Mouse (Mus musculus) liver, embryonic 12.5 days (tissue): ENCODE results near the gene Pck1. TPM values are rescaled to one million over a fixed set of nuclear protein-coding genes. Genes with fewer than 3 reads are reported as not detected.

Experiments
- ATAC-seq: fragments of 200-750 bp; cut with Nextera tagmentation; 2 replicates; pipeline ENCODE4 v1.8.0; 2017; ENCODE audit warnings: moderate number of reproducible peaks, mild to moderate bottlenecking, moderate library complexity
- H3K27ac ChIP-seq: fragments of 300-500 bp; sonication (generic); 2 replicates; pipeline ENCODE4 v1.5.1; 2016; ENCODE audit warnings: mild to moderate bottlenecking
- H3K27me3 ChIP-seq: fragments of 300-500 bp; sonication (generic); replicated peaks from 2 replicates; pipeline ENCODE4 v1.6.1; 2016; ENCODE audit warnings: mild to moderate bottlenecking, moderate library complexity
- H3K36me3 ChIP-seq: fragments of 300-500 bp; sonication (generic); 2 replicates; pipeline ENCODE4 v1.6.1; 2016; ENCODE audit warnings: mild to moderate bottlenecking, moderate library complexity
- H3K4me1 ChIP-seq: fragments of 300-500 bp; sonication (generic); 2 replicates; pipeline ENCODE4 v1.6.1; 2016
- H3K4me2 ChIP-seq: fragments of 300-500 bp; sonication (generic); 2 replicates; pipeline ENCODE4 v1.6.1; 2016; ENCODE audit warnings: mild to moderate bottlenecking, moderate library complexity
- H3K4me3 ChIP-seq: fragments of 300-500 bp; sonication (generic); 2 replicates; pipeline ENCODE4 v1.5.1; 2016; ENCODE audit warnings: mild to moderate bottlenecking, moderate library complexity
- H3K9ac ChIP-seq: fragments of 300-500 bp; sonication (generic); 2 replicates; pipeline ENCODE4 v1.6.1; 2016; ENCODE audit warnings: mild to moderate bottlenecking, moderate library complexity
- H3K9me3 ChIP-seq: fragments of 300-500 bp; sonication (generic); replicated peaks from 2 replicates; pipeline ENCODE4 v1.6.1; 2016; ENCODE audit warnings: mild to moderate bottlenecking, moderate library complexity
- WGBS: fragments of 180-500 bp; shearing (Covaris S2); methylation state at CpG from one replicate; pipeline ENCODE4 v1.1.7; 2016; ENCODE audit not compliant: insufficient replicate concordance; 5-methylcytosine and 5-hydroxymethylcytosine counted together
- polyA plus RNA-seq: library from polyadenylated mRNA; unstranded; fragments of >200 nt; fragmentation: Nextera tagmentation; extraction: Ambion mirVana; gene quantifications from 2 replicates; pipeline ENCODE4 v1.2.1, GENCODE M21; 2016

Gene Pck1
- polyA plus RNA-seq, 1 experiment from 2014 or later = 0.07 TPM

DNA sequence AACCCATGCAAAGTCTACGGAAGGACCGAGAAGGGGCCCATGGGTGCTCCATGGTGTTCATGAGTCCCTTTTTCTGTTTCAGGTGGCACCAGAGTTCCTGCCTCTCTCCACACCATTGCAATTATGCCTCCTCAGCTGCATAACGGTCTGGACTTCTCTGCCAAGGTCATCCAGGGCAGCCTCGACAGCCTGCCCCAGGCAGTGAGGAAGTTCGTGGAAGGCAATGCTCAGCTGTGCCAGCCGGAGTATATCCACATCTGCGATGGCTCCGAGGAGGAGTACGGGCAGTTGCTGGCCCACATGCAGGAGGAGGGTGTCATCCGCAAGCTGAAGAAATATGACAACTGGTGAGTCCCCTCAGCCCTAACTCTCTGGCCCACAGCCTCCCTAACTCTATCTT is 418 bp downstream of the Pck1 start:
- Histone ChIP-seq H3K27ac (no peak overlapping the region), H3K9ac (no peak overlapping the region), H3K36me3 (no peaks in the 10 kb centered on the region), H3K4me1 (no peaks in the 10 kb centered on the region), H3K4me2 (no peak overlapping the region), H3K4me3 (no peak overlapping the region), H3K9me3 (no peaks in the 10 kb centered on the region), H3K27me3 (peaks cover 4% of the 10 kb centered on the region; the same call in 1 of the 2 replicates)
- WGBS = 76% methylated on average over 10 of the region's 10 CpGs
- ATAC-seq = no peak

DNA sequence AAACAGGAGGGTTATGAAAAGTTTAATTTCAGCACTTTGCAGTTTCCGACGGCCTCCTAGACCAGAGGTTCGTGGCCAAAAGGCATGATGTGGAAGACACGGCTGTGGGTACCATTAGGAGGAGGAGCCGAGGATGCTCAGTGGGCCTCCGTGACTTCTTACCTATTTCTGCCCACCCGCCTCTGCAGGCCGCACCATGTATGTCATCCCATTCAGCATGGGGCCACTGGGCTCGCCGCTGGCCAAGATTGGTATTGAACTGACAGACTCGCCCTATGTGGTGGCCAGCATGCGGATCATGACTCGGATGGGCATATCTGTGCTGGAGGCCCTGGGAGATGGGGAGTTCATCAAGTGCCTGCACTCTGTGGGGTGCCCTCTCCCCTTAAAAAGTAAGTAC is 1.7 kb downstream of the Pck1 start:
- ATAC-seq = no peak
- WGBS = 82% methylated on average over 13 of the region's 13 CpGs

DNA sequence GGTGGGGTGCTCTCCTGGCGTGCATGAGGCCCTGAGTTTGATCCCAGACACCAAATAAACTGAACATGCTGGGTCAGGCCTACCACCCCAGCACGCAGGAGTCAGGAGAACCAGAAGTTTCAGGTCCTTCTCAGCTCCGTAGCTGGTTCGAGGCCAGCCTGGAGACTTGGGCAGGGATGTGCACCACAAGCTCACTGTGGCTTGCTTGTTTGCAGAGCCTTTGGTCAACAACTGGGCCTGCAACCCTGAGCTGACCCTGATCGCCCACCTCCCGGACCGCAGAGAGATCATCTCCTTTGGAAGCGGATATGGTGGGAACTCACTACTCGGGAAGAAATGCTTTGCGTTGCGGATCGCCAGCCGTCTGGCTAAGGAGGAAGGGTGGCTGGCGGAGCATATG is 2.1 kb downstream of the Pck1 start:
- no peak for ATAC-seq
- no peak overlapping the region for H3K4me3 ChIP-seq
- WGBS = 80% methylated on average over 14 of the region's 14 CpGs
- no peaks in the 10 kb centered on the region for H3K9me3 ChIP-seq
- no peak overlapping the region for H3K27ac ChIP-seq
- no peaks in the 10 kb centered on the region for H3K36me3 ChIP-seq
- no peak overlapping the region for H3K9ac ChIP-seq
- no peaks in the 10 kb centered on the region for H3K4me1 ChIP-seq
- H3K27me3 ChIP-seq = peaks cover 4% of the 10 kb centered on the region; the same call in 1 of the 2 replicates
- H3K4me2 ChIP-seq = no peak overlapping the region

More for the DNA sequence above, 1.7 kb downstream of the Pck1 start:
- H3K27ac ChIP-seq = no peak overlapping the region
- H3K4me1 ChIP-seq = no peaks in the 10 kb centered on the region
- no peak overlapping the region for H3K9ac ChIP-seq
- H3K9me3 ChIP-seq = no peaks in the 10 kb centered on the region
- no peak overlapping the region for H3K4me3 ChIP-seq
- no peaks in the 10 kb centered on the region for H3K36me3 ChIP-seq
- H3K27me3 ChIP-seq = peaks cover 4% of the 10 kb centered on the region; the same call in 1 of the 2 replicates
- no peak overlapping the region for H3K4me2 ChIP-seq

DNA sequence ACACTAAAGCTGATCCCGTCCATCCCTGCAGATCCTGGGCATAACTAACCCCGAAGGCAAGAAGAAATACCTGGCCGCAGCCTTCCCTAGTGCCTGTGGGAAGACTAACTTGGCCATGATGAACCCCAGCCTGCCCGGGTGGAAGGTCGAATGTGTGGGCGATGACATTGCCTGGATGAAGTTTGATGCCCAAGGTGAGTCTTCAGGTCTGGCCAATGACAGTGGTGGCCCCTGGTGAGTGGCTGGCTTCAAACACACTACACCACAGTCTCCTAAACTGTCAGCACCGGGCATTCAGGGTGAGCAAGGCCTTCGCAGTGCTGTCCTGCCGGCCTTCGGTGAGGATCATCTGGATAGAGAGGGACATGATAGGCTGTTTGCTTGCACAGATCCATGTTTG is 3.1 kb downstream of the Pck1 start:
- Histone ChIP-seq H3K27me3 (peaks cover 4% of the 10 kb centered on the region; the same call in 1 of the 2 replicates), H3K9ac (no peak overlapping the region), H3K27ac (no peak overlapping the region), H3K4me3 (no peak overlapping the region), H3K4me1 (no peaks in the 10 kb centered on the region), H3K4me2 (no peak overlapping the region), H3K9me3 (no peaks in the 10 kb centered on the region), H3K36me3 (no peaks in the 10 kb centered on the region)
- ATAC-seq = no peak
- 75% methylated on average over 10 of the region's 10 CpGs for WGBS

DNA sequence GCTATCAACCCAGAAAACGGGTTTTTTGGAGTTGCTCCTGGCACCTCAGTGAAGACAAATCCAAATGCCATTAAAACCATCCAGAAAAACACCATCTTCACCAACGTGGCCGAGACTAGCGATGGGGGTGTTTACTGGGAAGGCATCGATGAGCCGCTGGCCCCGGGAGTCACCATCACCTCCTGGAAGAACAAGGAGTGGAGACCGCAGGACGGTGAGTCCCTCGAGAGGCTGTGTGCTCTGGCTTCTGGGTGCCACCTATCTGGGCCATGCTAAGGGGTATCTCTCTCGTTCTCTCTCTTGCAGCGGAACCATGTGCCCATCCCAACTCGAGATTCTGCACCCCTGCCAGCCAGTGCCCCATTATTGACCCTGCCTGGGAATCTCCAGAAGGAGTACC is 4.1 kb downstream of the Pck1 start:
- Histone ChIP-seq H3K4me2 (no peak overlapping the region), H3K4me1 (no peaks in the 10 kb centered on the region), H3K27ac (no peak overlapping the region)

DNA sequence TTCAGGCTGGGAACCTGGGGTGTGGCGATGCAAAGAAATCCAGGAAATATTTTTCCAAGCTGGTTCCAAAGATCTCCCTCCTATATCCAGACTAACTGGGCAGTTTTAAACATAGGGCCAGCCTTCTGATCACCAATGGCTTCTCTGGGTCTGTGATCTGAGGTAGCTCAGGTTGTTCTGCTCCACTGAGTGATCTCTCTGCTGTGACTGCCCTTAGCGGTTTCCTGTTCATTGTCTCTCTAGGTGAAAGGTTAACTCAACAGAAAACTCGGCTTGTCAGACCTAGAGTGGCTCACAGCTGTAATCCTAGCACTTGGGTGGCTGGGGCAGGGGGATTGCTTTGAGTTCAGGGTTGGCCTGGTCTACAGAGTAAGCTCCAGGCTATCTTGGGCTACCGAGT is 4.5 kb downstream of the Pck1 start:
- no peak for ATAC-seq

More for the DNA sequence above, 4.1 kb downstream of the Pck1 start:
- WGBS = 72% methylated on average over 13 of the region's 13 CpGs
- Histone ChIP-seq H3K36me3 (no peaks in the 10 kb centered on the region), H3K4me3 (no peak overlapping the region), H3K9me3 (no peaks in the 10 kb centered on the region), H3K9ac (no peak overlapping the region), H3K27me3 (0 out of 2 replicates have a peak, but pooled peaks cover 8% of the 10 kb centered on the region)
- no peak for ATAC-seq

DNA sequence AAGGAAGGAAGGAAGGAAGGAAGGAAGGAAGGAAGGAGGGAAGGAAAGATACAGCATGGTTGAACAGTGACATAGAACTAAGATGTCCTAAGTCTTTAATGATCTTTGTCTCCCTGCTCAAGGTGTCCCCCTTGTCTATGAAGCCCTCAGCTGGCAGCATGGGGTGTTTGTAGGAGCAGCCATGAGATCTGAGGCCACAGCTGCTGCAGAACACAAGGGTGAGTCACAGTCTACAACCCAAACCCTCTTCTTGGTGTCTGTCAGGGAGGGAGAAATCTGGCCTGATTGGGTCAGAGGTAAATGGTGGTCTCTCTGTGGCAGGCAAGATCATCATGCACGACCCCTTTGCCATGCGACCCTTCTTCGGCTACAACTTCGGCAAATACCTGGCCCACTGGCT is 5.0 kb downstream of the Pck1 start:
- no peak overlapping the region for H3K4me3 ChIP-seq
- no peak for ATAC-seq

More for the DNA sequence above, 4.5 kb downstream of the Pck1 start:
- Histone ChIP-seq H3K4me3 (no peak overlapping the region), H3K9ac (no peak overlapping the region), H3K27me3 (0 out of 2 replicates have a peak, but pooled peaks cover 8% of the 10 kb centered on the region), H3K36me3 (no peaks in the 10 kb centered on the region), H3K27ac (no peak overlapping the region), H3K4me2 (no peak overlapping the region), H3K4me1 (no peaks in the 10 kb centered on the region), H3K9me3 (no peaks in the 10 kb centered on the region)
- 48% methylated on average over 4 of the region's 4 CpGs for WGBS

DNA sequence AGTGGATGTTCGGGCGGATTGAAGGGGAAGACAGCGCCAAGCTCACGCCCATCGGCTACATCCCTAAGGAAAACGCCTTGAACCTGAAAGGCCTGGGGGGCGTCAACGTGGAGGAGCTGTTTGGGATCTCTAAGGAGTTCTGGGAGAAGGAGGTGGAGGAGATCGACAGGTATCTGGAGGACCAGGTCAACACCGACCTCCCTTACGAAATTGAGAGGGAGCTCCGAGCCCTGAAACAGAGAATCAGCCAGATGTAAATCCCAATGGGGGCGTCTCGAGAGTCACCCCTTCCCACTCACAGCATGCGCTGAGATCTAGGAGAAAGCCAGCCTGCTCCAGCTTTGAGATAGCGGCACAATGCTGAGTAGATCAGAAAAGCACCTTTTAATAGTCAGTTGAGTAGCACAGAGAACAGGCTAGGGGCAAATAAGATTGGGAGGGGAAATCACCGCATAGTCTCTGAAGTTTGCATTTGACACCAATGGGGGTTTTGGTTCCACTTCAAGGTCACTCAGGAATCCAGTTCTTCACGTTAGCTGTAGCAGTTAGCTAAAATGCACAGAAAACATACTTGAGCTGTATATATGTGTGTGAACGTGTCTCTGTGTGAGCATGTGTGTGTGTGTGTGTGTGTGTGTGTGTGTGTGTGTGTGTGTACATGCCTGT is 5.7 kb downstream of the Pck1 start:
- Histone ChIP-seq H3K36me3 (no peaks in the 10 kb centered on the region), H3K4me2 (no peak overlapping the region), H3K27ac (no peak overlapping the region), H3K4me1 (no peaks in the 10 kb centered on the region), H3K9ac (no peak overlapping the region), H3K9me3 (no peaks in the 10 kb centered on the region), H3K27me3 (peaks cover 12% of the 10 kb centered on the region; the same call in 1 of the 2 replicates), H3K4me3 (no peak overlapping the region)
- ATAC-seq = no peak
- WGBS = 75% methylated on average over 19 of the region's 19 CpGs

More for the DNA sequence above, 5.0 kb downstream of the Pck1 start:
- Histone ChIP-seq H3K4me1 (no peaks in the 10 kb centered on the region), H3K27me3 (peaks cover 8% of the 10 kb centered on the region; the same call in 1 of the 2 replicates), H3K9ac (no peak overlapping the region), H3K9me3 (no peaks in the 10 kb centered on the region), H3K4me2 (no peak overlapping the region), H3K36me3 (no peaks in the 10 kb centered on the region), H3K27ac (no peak overlapping the region)
- 90% methylated on average over 4 of the region's 4 CpGs for WGBS

DNA sequence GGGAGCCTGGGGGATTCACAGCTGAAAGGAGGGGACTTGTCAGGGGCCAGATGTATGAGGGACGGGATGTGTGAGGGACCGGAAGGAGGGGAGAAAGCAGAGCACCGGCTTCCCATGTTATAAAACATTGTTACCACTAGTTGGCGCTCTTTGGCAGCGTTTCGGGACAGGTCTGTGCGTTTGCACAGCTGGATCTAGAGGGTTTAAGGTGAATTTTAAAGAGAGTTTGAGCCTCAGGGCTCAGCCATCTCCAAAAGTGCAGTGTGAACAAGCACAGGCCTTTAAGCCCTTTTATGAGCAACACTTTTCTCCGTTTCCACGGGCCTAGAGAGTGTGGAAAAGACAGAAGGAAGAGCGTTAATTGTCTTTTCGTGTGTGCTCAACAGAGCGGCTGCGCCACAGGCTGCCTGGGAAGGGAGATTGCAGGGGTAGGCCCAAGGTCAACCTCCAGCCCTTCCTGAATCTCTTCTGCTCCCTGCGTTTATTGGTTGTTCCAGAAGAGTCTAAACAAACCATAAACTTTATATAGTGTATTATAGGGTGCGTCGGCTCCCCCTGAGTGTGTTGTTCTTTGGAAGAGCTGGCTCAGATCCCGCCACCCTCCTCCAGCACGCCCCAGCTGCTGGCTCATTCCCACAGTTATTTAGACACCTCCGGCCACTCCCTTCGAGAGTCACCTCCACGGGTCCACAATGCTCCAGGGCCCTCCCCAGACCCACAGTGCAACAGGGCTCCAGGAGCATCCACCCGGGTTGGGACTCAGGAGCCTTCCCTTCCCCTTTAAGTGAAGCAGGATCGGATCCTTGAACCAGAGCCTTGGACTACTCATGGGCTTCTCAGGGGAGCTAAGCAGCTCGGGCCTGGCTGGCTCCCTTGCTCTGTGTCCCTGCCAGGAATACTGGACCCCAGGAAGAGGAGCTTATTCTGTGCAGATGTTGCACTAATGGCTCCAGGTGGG is 6.8 kb downstream of the Pck1 start:
- Histone ChIP-seq H3K27me3 (peaks cover 12% of the 10 kb centered on the region; the same call in 1 of the 2 replicates), H3K27ac (no peak overlapping the region), H3K9ac (no peak overlapping the region), H3K9me3 (no peaks in the 10 kb centered on the region), H3K4me2 (no peak overlapping the region), H3K4me1 (no peaks in the 10 kb centered on the region), H3K4me3 (no peak overlapping the region), H3K36me3 (no peaks in the 10 kb centered on the region)
- 48% methylated on average over 24 of the region's 24 CpGs for WGBS
- no peak for ATAC-seq

DNA sequence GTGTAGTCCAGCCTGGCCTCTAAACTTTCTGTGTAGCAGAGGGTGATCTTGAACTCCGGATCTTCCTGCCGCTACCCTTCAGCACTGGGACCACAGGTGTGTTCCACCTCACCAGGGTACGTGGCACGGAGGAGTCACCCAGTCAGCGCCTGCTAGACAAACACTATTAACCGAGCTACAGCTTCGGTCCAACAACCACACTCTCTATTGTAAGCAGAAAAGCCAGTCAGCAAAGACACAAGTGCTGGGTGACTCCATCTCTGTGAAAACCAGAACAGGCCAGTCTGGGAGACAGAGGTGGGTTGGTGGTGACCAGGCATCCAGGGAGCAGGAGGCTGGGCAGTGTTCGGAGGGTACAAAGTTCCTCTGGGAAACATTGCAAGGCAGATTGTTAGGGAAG is 10.5 kb downstream of the Pck1 start:
- ATAC-seq = no peak
- no peak overlapping the region for H3K9ac ChIP-seq
- H3K4me3 ChIP-seq = no peak overlapping the region
- H3K27ac ChIP-seq = no peak overlapping the region
- no peaks in the 10 kb centered on the region for H3K36me3 ChIP-seq
- 76% methylated on average over 8 of the region's 8 CpGs for WGBS
- no peaks in the 10 kb centered on the region for H3K4me1 ChIP-seq
- H3K27me3 ChIP-seq = peaks cover 9% of the 10 kb centered on the region; the same call in 1 of the 2 replicates
- H3K9me3 ChIP-seq = no peaks in the 10 kb centered on the region
- no peak overlapping the region for H3K4me2 ChIP-seq

DNA sequence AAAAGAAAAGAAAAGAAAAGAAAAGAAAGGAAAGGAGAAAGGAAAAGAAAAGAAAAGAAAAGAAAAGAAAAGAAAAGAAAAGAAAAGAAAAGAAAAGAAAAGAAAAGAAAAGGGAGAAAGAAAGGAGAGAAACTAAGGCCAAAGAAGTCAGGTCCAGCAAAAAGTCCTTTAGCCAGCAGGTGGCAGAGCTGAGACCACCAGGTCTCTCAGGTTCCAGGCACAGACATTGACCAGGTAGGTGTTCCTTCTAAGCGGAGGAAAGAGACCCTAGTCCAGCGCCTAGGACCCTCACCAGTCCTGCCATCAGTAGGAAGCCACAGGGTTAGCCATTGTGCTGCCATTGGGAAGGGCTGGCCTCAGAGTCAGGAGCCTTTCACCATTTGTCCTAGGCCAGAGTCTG is 11.5 kb downstream of the Pck1 start:
- H3K27ac ChIP-seq = no peak overlapping the region
- H3K36me3 ChIP-seq = no peaks in the 10 kb centered on the region
- peaks cover 16% of the 10 kb centered on the region; the same call in 1 of the 2 replicates for H3K27me3 ChIP-seq
- no peak overlapping the region for H3K9ac ChIP-seq
- WGBS = 21% methylated on average over 2 of the region's 2 CpGs
- no peaks in the 10 kb centered on the region for H3K9me3 ChIP-seq
- no peaks in the 10 kb centered on the region for H3K4me1 ChIP-seq
- no peak for ATAC-seq
- H3K4me2 ChIP-seq = no peak overlapping the region
- no peak overlapping the region for H3K4me3 ChIP-seq

DNA sequence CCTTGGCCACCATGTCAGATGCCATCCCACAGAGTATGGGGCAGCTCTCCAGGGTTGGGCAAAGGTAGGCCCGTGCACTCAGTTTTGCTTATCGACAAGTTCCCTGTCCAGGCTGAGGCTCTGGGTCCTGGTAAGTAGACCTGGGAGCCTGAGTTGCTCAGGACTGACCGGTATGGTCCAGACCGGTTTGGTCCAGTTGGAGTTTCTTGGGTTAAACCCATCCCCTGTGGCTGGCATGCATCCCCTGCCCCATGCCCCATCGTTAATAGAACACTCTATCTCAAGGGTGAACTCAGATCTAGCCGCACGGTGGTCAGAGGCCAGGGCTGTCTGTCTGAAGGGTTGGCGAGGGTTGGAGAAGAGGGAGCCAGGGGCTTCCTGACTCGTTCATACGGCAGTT is 12.1 kb downstream of the Pck1 start:
- Histone ChIP-seq H3K27ac (no peak overlapping the region), H3K9me3 (no peaks in the 10 kb centered on the region), H3K27me3 (peaks cover 22% of the 10 kb centered on the region), H3K36me3 (no peaks in the 10 kb centered on the region), H3K4me2 (no peak overlapping the region), H3K9ac (no peak overlapping the region), H3K4me1 (no peaks in the 10 kb centered on the region), H3K4me3 (no peak overlapping the region)
- ATAC-seq = no peak
- WGBS = 66% methylated on average over 10 of the region's 10 CpGs
